Comparison of ENCODE assay signal across 27 mouse cellular contexts in genomic region chr7:116128286-116128685, GRCm38 (mm10).
"Had no signal": no experiment of that assay in that cellular context is flagged by ENCODE, and none has a peak within 500 bp of the region (broad histone marks: within the 10 kb centered on the region; RNA-seq: fewer than 3 reads in every experiment).

No protein-coding gene starts in this region.

- H3K36me3 ChIP-seq: embryonic facial prominence, embryonic 12.5 days; embryonic facial prominence, embryonic 13.5 days; forebrain, embryonic 15.5 days had no signal

- H3K27me3 ChIP-seq: embryonic facial prominence, embryonic 12.5 days; embryonic facial prominence, embryonic 13.5 days; embryonic facial prominence, embryonic 15.5 days; forebrain, embryonic 12.5 days; forebrain, embryonic 13.5 days; forebrain, embryonic 15.5 days had no signal

- H3K4me3 ChIP-seq: embryonic facial prominence, embryonic 10.5 days; embryonic facial prominence, embryonic 12.5 days; embryonic facial prominence, embryonic 13.5 days; embryonic facial prominence, embryonic 15.5 days; erythroblast, embryonic 14.5 days; forebrain, embryonic 10.5 days; forebrain, embryonic 12.5 days; forebrain, embryonic 13.5 days; forebrain, embryonic 15.5 days; gastrocnemius, adult 2 months; heart, adult 2 months had no signal

- H3K27ac ChIP-seq: embryonic facial prominence, embryonic 10.5 days; embryonic facial prominence, embryonic 12.5 days; embryonic facial prominence, embryonic 13.5 days; embryonic facial prominence, embryonic 15.5 days; forebrain, embryonic 12.5 days; forebrain, embryonic 13.5 days; forebrain, embryonic 15.5 days; gastrocnemius, adult 2 months; heart, adult 2 months had no signal

- H3K9me3 ChIP-seq: embryonic facial prominence, embryonic 10.5 days; embryonic facial prominence, embryonic 12.5 days; embryonic facial prominence, embryonic 13.5 days; embryonic facial prominence, embryonic 15.5 days; forebrain, embryonic 10.5 days; forebrain, embryonic 12.5 days; forebrain, embryonic 13.5 days; forebrain, embryonic 15.5 days had no signal

- H3K9ac ChIP-seq: embryonic facial prominence, embryonic 12.5 days; embryonic facial prominence, embryonic 13.5 days; embryonic facial prominence, embryonic 15.5 days; forebrain, embryonic 12.5 days; forebrain, embryonic 13.5 days; forebrain, embryonic 15.5 days; forebrain, postnatal 0 days had no signal

- ATAC-seq: forebrain, embryonic 13.5 days; forebrain, embryonic 14.5 days; forebrain, embryonic 15.5 days; forebrain, embryonic 16.5 days; forebrain, postnatal 0 days had no signal

- DNase-seq: cerebellum, adult 2 months; cerebellum, adult 8-10 months; cerebellum, adult 9-10 months; cerebellum, adult 9-11 months; cerebellum, postnatal 10 days; cerebellum, postnatal 14 days; cerebellum, postnatal 25 days; cerebellum, postnatal 36 days; embryo, embryonic 11 days; forebrain, postnatal 0 days; gastrocnemius, adult 2 months; gastrocnemius, postnatal 10 days; gastrocnemius, postnatal 14 days; gastrocnemius, postnatal 25 days; gastrocnemius, postnatal 36 days had no signal

- H3K4me2 ChIP-seq: embryonic facial prominence, embryonic 12.5 days; embryonic facial prominence, embryonic 13.5 days; embryonic facial prominence, embryonic 15.5 days; forebrain, embryonic 12.5 days; forebrain, embryonic 13.5 days; forebrain, embryonic 15.5 days had no signal
